Mouse (Mus musculus) MEL (cell line): Measurements from ENCODE around the gene Fam129a. TPM values are rescaled to one million over a fixed set of nuclear protein-coding genes. Genes with fewer than 3 reads are reported as not detected.

Experiments
- DNase-seq: peaks from one replicate; pipeline ENCODE4 v3.0.0; 2011; ENCODE audit warnings: low read depth, low spot score
- H3K27ac ChIP-seq: 2 replicates; pipeline ENCODE4 v1.5.1; 2012; ENCODE audit warnings: low read depth, mild to moderate bottlenecking, control low read depth, low read length, moderate library complexity; ENCODE audit not compliant: control insufficient read depth
- H3K27me3 ChIP-seq, 2 experiments: fragments of 150-350 bp in 1 of 2; sonication (generic) in 1 of 2; 2 replicates each; pipeline ENCODE4 v1.6.1; 2012; ENCODE audit warnings: low read length in 2 of 2, mild to moderate bottlenecking in 2 of 2, improper control_type of control experiment in 1 of 2, moderate library complexity in 1 of 2; ENCODE audit not compliant: insufficient read depth in 2 of 2, control insufficient read depth in 1 of 2
- H3K36me3 ChIP-seq, 2 experiments: 2 replicates each; pipeline ENCODE4 v1.6.1; 2012 to 2014; ENCODE audit warnings: low read length in 2 of 2, improper control_type of control experiment in 1 of 2, inconsistent platforms in 1 of 2, mild to moderate bottlenecking in 1 of 2; ENCODE audit not compliant: insufficient read depth in 2 of 2, control insufficient read depth in 1 of 2
- H3K4me1 ChIP-seq, 2 experiments: fragments of 150-350 bp in 1 of 2; sonication (generic) in 1 of 2; 2 replicates each; pipeline ENCODE4 v1.6.1; 2012; ENCODE audit warnings: low read length in 2 of 2, improper control_type of control experiment in 1 of 2, mild to moderate bottlenecking in 1 of 2; ENCODE audit not compliant: insufficient read depth in 2 of 2, control insufficient read depth in 1 of 2
- H3K4me3 ChIP-seq, 2 experiments: fragments of 150-350 bp in 1 of 2; sonication (generic) in 1 of 2; 2 replicates each; pipeline ENCODE4 v1.5.1; 2012; ENCODE audit warnings: low read depth in 2 of 2, low read length in 2 of 2, mild to moderate bottlenecking in 2 of 2, moderate library complexity in 2 of 2, control low read depth in 1 of 2, improper control_type of control experiment in 1 of 2; ENCODE audit not compliant: control insufficient read depth in 1 of 2, insufficient read depth in 1 of 2
- H3K79me2 ChIP-seq: 2 replicates; pipeline ENCODE4 v1.6.1; 2012; ENCODE audit warnings: mild to moderate bottlenecking, low read length, moderate library complexity; ENCODE audit not compliant: control insufficient read depth, poor library complexity, insufficient read depth
- H3K9ac ChIP-seq: 2 replicates; pipeline ENCODE4 v1.6.1; 2012; ENCODE audit warnings: low read depth, mild to moderate bottlenecking, control low read depth, low read length, moderate library complexity; ENCODE audit not compliant: control insufficient read depth, poor library complexity, severe bottlenecking
- H3K9me3 ChIP-seq: fragments of 150-350 bp; sonication (generic); replicated peaks from 2 replicates; pipeline ENCODE4 v1.6.1; 2012; ENCODE audit warnings: mild to moderate bottlenecking, low read length, improper control_type of control experiment, moderate library complexity; ENCODE audit not compliant: insufficient read depth
- CHD1 ChIP-seq: IDR thresholded peaks from 2 replicates; pipeline ENCODE4 v1.6.1; 2012; ENCODE audit warnings: low read depth, mild to moderate bottlenecking, inconsistent platforms, low read length, improper control_type of control experiment
- EP300 ChIP-seq, 2 experiments: IDR thresholded peaks; 2 replicates each; pipeline ENCODE4 v1.6.1; 2011; ENCODE audit warnings: improper control_type of control experiment in 2 of 2, low read length in 2 of 2, low read depth in 1 of 2, mild to moderate bottlenecking in 1 of 2
- ETS1 ChIP-seq: IDR thresholded peaks from 2 replicates; pipeline ENCODE4 v1.6.1; 2012; ENCODE audit warnings: low read depth, mild to moderate bottlenecking, inconsistent platforms, low read length, improper control_type of control experiment, moderate library complexity
- GABPA ChIP-seq: IDR thresholded peaks from 2 replicates; pipeline ENCODE4 v1.6.1; 2012; ENCODE audit warnings: low read depth, mild to moderate bottlenecking, inconsistent platforms, low read length, improper control_type of control experiment, moderate library complexity
- GATA1 ChIP-seq: IDR thresholded peaks from 2 replicates; pipeline ENCODE4 v1.6.1; 2011; ENCODE audit warnings: low read depth, low read length, improper control_type of control experiment
- HCFC1 ChIP-seq: IDR thresholded peaks from 2 replicates; pipeline ENCODE4 v1.6.1; 2012; ENCODE audit warnings: low read depth, mild to moderate bottlenecking, inconsistent platforms, low read length, improper control_type of control experiment, moderate library complexity
- MAX ChIP-seq: IDR thresholded peaks from 2 replicates; pipeline ENCODE4 v1.6.1; 2011; ENCODE audit warnings: low read length, improper control_type of control experiment
- MAZ ChIP-seq: IDR thresholded peaks from 2 replicates; pipeline ENCODE4 v1.6.1; 2012; ENCODE audit warnings: low read depth, mild to moderate bottlenecking, inconsistent platforms, low read length, improper control_type of control experiment
- MEF2A ChIP-seq: IDR thresholded peaks from 2 replicates; pipeline ENCODE4 v1.6.1; 2014; ENCODE audit warnings: low read depth, mild to moderate bottlenecking, inconsistent platforms, low read length, improper control_type of control experiment; ENCODE audit not compliant: poor library complexity, insufficient replicate concordance, severe bottlenecking; ENCODE audit errors: extremely low read depth
- MYB ChIP-seq: IDR thresholded peaks from 2 replicates; pipeline ENCODE4 v1.6.1; 2011; ENCODE audit warnings: mild to moderate bottlenecking, low read depth, low read length, improper control_type of control experiment
- NELFE ChIP-seq: IDR thresholded peaks from 2 replicates; pipeline ENCODE4 v1.6.1; 2011; ENCODE audit warnings: low read depth, low read length, improper control_type of control experiment
- POLR2AphosphoS2 ChIP-seq: IDR thresholded peaks from 2 replicates; pipeline ENCODE4 v1.6.1; 2011; ENCODE audit warnings: low read length, improper control_type of control experiment
- POLR2AphosphoS5 ChIP-seq: IDR thresholded peaks from 2 replicates; pipeline ENCODE4 v1.6.1; 2012; ENCODE audit warnings: low read depth, borderline replicate concordance, mild to moderate bottlenecking, inconsistent platforms, low read length, moderate library complexity, mixed read lengths
- RCOR1 ChIP-seq: IDR thresholded peaks from 2 replicates; pipeline ENCODE4 v1.6.1; 2012; ENCODE audit warnings: low read depth, mild to moderate bottlenecking, inconsistent platforms, low read length, improper control_type of control experiment
- TBP ChIP-seq: IDR thresholded peaks from 2 replicates; pipeline ENCODE4 v1.8.0; 2011; ENCODE audit warnings: low read depth, low read length, improper control_type of control experiment
- TCF12 ChIP-seq: IDR thresholded peaks from 2 replicates; pipeline ENCODE4 v1.6.1; 2014; ENCODE audit warnings: low read depth, mild to moderate bottlenecking, inconsistent platforms, low read length, improper control_type of control experiment, moderate library complexity
- UBTF ChIP-seq: IDR thresholded peaks from 2 replicates; pipeline ENCODE4 v1.6.1; 2012; ENCODE audit warnings: low read depth, mild to moderate bottlenecking, inconsistent platforms, low read length, improper control_type of control experiment, moderate library complexity, borderline replicate concordance; ENCODE audit not compliant: insufficient read depth
- USF1 ChIP-seq: IDR thresholded peaks from 2 replicates; pipeline ENCODE4 v1.6.1; 2014; ENCODE audit warnings: low read depth, mild to moderate bottlenecking, inconsistent platforms, low read length, improper control_type of control experiment, moderate library complexity
- USF2 ChIP-seq, 2 experiments: IDR thresholded peaks; 2 replicates each; pipeline ENCODE4 v1.6.1; 2011 to 2012; ENCODE audit warnings: improper control_type of control experiment in 2 of 2, low read length in 2 of 2, borderline replicate concordance in 1 of 2, inconsistent platforms in 1 of 2, low read depth in 1 of 2, mild to moderate bottlenecking in 1 of 2; ENCODE audit not compliant: insufficient read depth in 1 of 2
- ZC3H11A ChIP-seq: IDR thresholded peaks from 2 replicates; pipeline ENCODE4 v1.6.1; 2012; ENCODE audit warnings: low read depth, mild to moderate bottlenecking, inconsistent platforms, low read length, improper control_type of control experiment
- ZKSCAN1 ChIP-seq: IDR thresholded peaks from 2 replicates; pipeline ENCODE4 v1.6.1; 2012; ENCODE audit warnings: low read depth, mild to moderate bottlenecking, inconsistent platforms, low read length, improper control_type of control experiment, moderate library complexity
- ZMIZ1 ChIP-seq: IDR thresholded peaks from 2 replicates; pipeline ENCODE4 v1.6.1; 2012; ENCODE audit warnings: low read depth, mild to moderate bottlenecking, inconsistent platforms, low read length, improper control_type of control experiment, moderate library complexity
- ZNF384 ChIP-seq: IDR thresholded peaks from 2 replicates; pipeline ENCODE4 v1.6.1; 2012; ENCODE audit warnings: low read depth, mild to moderate bottlenecking, inconsistent platforms, low read length, improper control_type of control experiment
- polyA plus RNA-seq, 2 experiments: library from polyadenylated mRNA; stranded (reverse) in 1 of 2; unstranded in 1 of 2; fragments of >175 nt in 1 of 2; fragments of >200 nt in 1 of 2; gene quantifications; 2 replicates each; pipeline versions ENCODE4 v1.2.1 to v1.2.4; 2012; ENCODE audit warnings: low replicate concordance in 2 of 2, low read depth in 1 of 2; ENCODE audit not compliant: insufficient read length in 2 of 2, insufficient read depth in 1 of 2, missing spikeins in 1 of 2
- total RNA-seq: library from RNA; depleted of rRNA; stranded (reverse); fragments of 300-350 nt; gene quantifications from 2 replicates; pipeline ENCODE4 v1.2.3, GENCODE M21; 2012

Gene Fam129a
- total and polyA plus RNA-seq, 3 experiments: 3.1 to 67.5 (median 8.8) TPM

- TF ChIP-seq TBP: peak; percentile 73
- peak; percentile 94 for TF ChIP-seq GATA1
- TF ChIP-seq ZKSCAN1: peak; percentile 5; the same call in 1 of the 2 replicates
- TF ChIP-seq USF2 (IDR thresholded peaks at IDR 0.05; ENCODE audit: borderline replicate concordance in 1 of 2, insufficient read depth in 1 of 2, low read depth in 1 of 2, low read length in 2 of 2): no peak
- no peak for TF ChIP-seq USF1
- no peak for TF ChIP-seq POLR2AphosphoS2
- no peak for TF ChIP-seq ZC3H11A
These were observed 96.5 kb downstream of the Fam129a start (continued) for GRCm38 (mm10) chr1:151667351-151668074.

- H3K4me1 ChIP-seq: peaks cover 3 to 14% of the 10 kb centered on the region in 2 experiments
- TF ChIP-seq POLR2AphosphoS5: no peak
- TF ChIP-seq GATA1: no peak
- TF ChIP-seq MAZ: no peak
- no peak for TF ChIP-seq UBTF
- no peak for TF ChIP-seq MEF2A
- no peak for TF ChIP-seq TCF12
- TF ChIP-seq RCOR1: no peak
- TF ChIP-seq ETS1: no peak
- TF ChIP-seq HCFC1: no peak
- TF ChIP-seq GABPA: no peak
- no peak for TF ChIP-seq ZNF384
- TF ChIP-seq NELFE: no peak
- TF ChIP-seq USF1: no peak
- TF ChIP-seq MYB: no peak
- no peak for TF ChIP-seq MAX
- TF ChIP-seq ZMIZ1: no peak
- no peak for TF ChIP-seq CHD1
- TF ChIP-seq EP300 (IDR thresholded peaks at IDR 0.05; ENCODE audit: low read depth in 1 of 2, low read length in 2 of 2): no peak
- peaks cover 0 to 11% of the 10 kb centered on the region in 2 experiments; a peak in 3 of 4 replicates for H3K36me3 ChIP-seq
- no peak overlapping the region for H3K9ac ChIP-seq
- no peak for DNase-seq
- no peak overlapping the region for H3K27ac ChIP-seq
- no peaks in the 10 kb centered on the region for H3K9me3 ChIP-seq
- no peaks in the 10 kb centered on the region; the same call in 1 of the 2 replicates for H3K79me2 ChIP-seq
- H3K27me3 ChIP-seq: no peaks in the 10 kb centered on the region
- no peak overlapping the region for H3K4me3 ChIP-seq
These were observed 99.1 kb downstream of the Fam129a start for GRCm38 (mm10) chr1:151670006-151670591.
